Mouse (Mus musculus) megakaryocyte, embryonic 14.5 days (primary cell): ENCODE measurements around the gene Adamtsl4.

Source experiments
- FLI1 ChIP-seq: IDR thresholded peaks from 2 replicates; pipeline ENCODE4 v1.6.1; 2012; ENCODE audit warnings: low read length, inconsistent platforms, mixed read lengths
- GATA1 ChIP-seq: IDR thresholded peaks from 3 replicates; pipeline ENCODE4 v1.6.1; 2012; ENCODE audit warnings: mixed read lengths, low read length, inconsistent platforms, borderline replicate concordance

DNA sequence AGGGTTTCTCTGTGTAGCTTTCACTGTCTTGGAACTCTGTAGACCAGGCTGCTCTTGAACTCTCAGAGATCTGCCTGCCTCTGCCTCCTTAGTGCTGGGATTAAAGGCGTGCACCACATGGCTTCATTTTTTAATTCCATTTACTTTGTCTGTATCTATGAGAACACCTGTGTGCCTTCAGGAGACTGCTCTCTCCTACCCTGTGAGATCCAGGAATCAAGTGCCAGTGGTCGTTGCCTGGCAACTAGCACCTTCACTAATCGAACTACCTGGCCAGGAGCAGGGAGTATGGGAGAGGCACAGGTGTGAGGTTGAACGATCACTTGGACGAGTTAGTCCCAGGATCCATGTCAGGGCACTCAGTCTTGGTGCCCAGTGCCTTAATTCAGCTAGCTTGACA is 16.5 kb downstream of the Adamtsl4 start:
- TF ChIP-seq GATA1 = no peak
- no peak for TF ChIP-seq FLI1
